Mouse (Mus musculus) C2C12 (cell line): ENCODE measurements around the gene Zfp36. TPM values are rescaled to one million over a fixed set of nuclear protein-coding genes. Genes with fewer than 3 reads are reported as not detected.
A peak's percentile ranks its signal among the peaks of the same experiment; 100 is the strongest.

Experiments used
- H3K27me3 ChIP-seq: one replicate; pipeline ENCODE4 v1.6.1; 2011; ENCODE audit not compliant: control insufficient read depth, insufficient read depth, insufficient read length
- H3K36me3 ChIP-seq: one replicate; pipeline ENCODE4 v1.6.1; 2011; ENCODE audit not compliant: control insufficient read depth, insufficient read depth
- H3K4me3 ChIP-seq: one replicate; pipeline ENCODE4 v1.5.1; 2011; ENCODE audit warnings: mild to moderate bottlenecking, control low read depth; ENCODE audit not compliant: poor library complexity, insufficient read depth, severe bottlenecking
- H3K79me2 ChIP-seq: one replicate; pipeline ENCODE4 v1.6.1; 2011; ENCODE audit not compliant: control insufficient read depth, insufficient read depth
- H3K79me3 ChIP-seq: one replicate; pipeline ENCODE4 v1.6.1; 2011; ENCODE audit warnings: low read depth, control low read depth
- H3ac ChIP-seq: one replicate; pipeline ENCODE3; 2011; ENCODE audit warnings: low read depth; ENCODE audit not compliant: control insufficient read depth, insufficient read length
- CEBPB ChIP-seq: IDR thresholded peaks from one replicate; pipeline ENCODE4 v1.6.1; 2011; ENCODE audit warnings: low read depth, mild to moderate bottlenecking, control low read depth, moderate library complexity
- CTCF ChIP-seq: IDR thresholded peaks from one replicate; pipeline ENCODE4 v1.5.1; 2011; ENCODE audit not compliant: control insufficient read depth, insufficient read depth, insufficient read length
- FOSL1 ChIP-seq: IDR thresholded peaks from one replicate; pipeline ENCODE4 v1.8.0; 2011; ENCODE audit warnings: mild to moderate bottlenecking, low read length; ENCODE audit not compliant: poor library complexity, insufficient read depth, severe bottlenecking
- MAX ChIP-seq: IDR thresholded peaks from one replicate; pipeline ENCODE4 v1.6.1; 2011; ENCODE audit warnings: mild to moderate bottlenecking, control low read depth
- MYOD1 ChIP-seq: IDR thresholded peaks from one replicate; pipeline ENCODE4 v1.6.1; 2011; ENCODE audit warnings: low read depth; ENCODE audit not compliant: control insufficient read depth, insufficient read length
- MYOG ChIP-seq: IDR thresholded peaks from one replicate; pipeline ENCODE4 v1.6.1; 2011; ENCODE audit not compliant: control insufficient read depth, insufficient read length; ENCODE audit errors: extremely low read depth
- USF1 ChIP-seq: IDR thresholded peaks from one replicate; pipeline ENCODE4 v1.6.1; 2011; ENCODE audit warnings: low read depth, mild to moderate bottlenecking, control low read depth, moderate library complexity
- polyA plus RNA-seq: library from polyadenylated mRNA; unstranded; fragments of >200 nt; fragmentation: generic; extraction: Trizol; gene quantifications from one replicate; pipeline ENCODE4 v1.2.1, GENCODE M21; 2012; ENCODE audit warnings: missing spikeins

Gene Zfp36
- polyA plus RNA-seq, 1 experiment: 11.2 TPM

DNA sequence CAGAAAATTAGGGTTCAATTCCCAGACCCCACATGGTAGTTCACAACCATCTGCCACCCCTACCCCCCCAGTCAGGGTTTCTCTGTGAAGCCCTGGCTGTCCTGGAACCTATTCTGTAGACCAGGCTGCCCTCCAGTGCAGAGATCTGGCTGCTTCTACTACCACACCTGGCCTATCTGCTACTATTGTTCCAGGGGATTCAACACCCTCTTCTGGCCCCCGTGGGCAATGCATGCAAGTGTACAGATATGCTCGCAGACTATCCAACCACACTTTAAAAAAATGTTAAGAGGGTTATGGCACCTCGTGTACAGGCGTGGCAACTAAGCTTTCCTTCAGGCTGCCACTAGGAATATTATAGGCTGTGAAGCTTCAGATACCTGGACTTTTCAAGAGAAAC, 32.8 kb upstream of the Zfp36 start:
- Histone ChIP-seq H3K4me3 (no peak overlapping the region), H3K27me3 (no peaks in the 10 kb centered on the region), H3ac (no peak overlapping the region), H3K79me3 (no peaks in the 10 kb centered on the region), H3K36me3 (peaks cover 42% of the 10 kb centered on the region), H3K79me2 (no peaks in the 10 kb centered on the region)
- TF ChIP-seq USF1 (no peak), MAX (no peak), CEBPB (no peak), FOSL1 (no peak), MYOG (no peak), CTCF (no peak), MYOD1 (no peak)

DNA sequence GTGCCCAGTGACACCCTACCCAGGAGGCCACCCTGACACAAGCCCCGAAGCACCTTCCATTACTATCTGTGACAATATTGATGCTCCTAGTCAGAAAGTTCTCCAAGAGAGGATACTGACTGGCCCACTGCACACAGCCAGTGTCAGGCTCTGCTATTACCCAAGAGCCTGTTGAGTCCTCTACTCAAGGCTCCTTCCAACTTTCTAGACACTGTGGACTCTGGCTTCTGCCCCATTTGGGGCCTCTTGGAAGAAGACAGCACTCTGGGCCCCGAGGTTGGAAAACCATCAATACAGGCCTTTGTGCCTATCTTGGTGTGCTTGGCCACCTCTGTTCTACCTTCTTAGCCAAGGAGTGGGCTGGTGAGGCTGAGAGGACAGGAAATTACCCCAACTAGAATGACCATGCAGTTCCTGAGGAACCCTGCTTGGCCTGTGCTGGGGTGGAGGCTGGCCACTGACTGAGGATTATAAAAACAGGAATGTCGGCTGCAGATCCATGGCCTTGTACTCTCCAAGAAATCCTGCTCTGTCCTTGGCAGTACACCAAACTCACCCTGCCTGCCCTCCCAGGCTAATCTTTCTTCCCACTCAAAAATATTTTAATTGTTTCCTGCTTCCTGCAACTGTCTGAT, 30.9 kb upstream of the Zfp36 start:
- no peak for TF ChIP-seq MYOD1
- no peak for TF ChIP-seq CTCF
- TF ChIP-seq CEBPB: no peak
- H3K79me2 ChIP-seq: no peaks in the 10 kb centered on the region
- no peaks in the 10 kb centered on the region for H3K79me3 ChIP-seq
- no peaks in the 10 kb centered on the region for H3K27me3 ChIP-seq
- H3K4me3 ChIP-seq: no peak overlapping the region
- no peak overlapping the region for H3ac ChIP-seq
- H3K36me3 ChIP-seq: peaks cover 42% of the 10 kb centered on the region

DNA sequence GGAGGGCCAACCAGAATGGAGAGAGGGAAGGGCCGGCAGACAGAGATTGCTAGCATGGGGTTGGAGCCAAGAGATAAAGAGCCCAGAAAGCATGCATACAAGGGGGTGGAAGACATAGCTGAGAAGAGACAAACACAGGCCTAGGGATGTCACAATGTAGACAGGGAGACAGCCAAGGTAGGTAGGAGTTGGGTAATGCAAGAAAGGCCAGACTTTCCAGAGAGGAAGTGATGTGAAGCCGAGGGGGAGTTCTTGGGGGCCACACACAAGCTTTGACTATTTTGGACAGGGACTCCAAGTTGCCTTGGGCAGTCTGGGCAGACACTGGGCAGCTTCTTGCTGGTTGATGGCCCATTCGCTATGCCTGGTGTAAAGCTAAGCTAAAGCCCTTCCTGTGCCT, 21.9 kb upstream of the Zfp36 start:
- Histone ChIP-seq H3K27me3 (no peaks in the 10 kb centered on the region), H3ac (no peak overlapping the region), H3K79me3 (no peaks in the 10 kb centered on the region), H3K4me3 (no peak overlapping the region), H3K79me2 (no peaks in the 10 kb centered on the region), H3K36me3 (peaks cover 50% of the 10 kb centered on the region)
- TF ChIP-seq MYOG: no peak
- no peak for TF ChIP-seq MAX
- TF ChIP-seq FOSL1: no peak
- TF ChIP-seq CTCF: no peak
- no peak for TF ChIP-seq USF1
- no peak for TF ChIP-seq CEBPB
- no peak for TF ChIP-seq MYOD1

DNA sequence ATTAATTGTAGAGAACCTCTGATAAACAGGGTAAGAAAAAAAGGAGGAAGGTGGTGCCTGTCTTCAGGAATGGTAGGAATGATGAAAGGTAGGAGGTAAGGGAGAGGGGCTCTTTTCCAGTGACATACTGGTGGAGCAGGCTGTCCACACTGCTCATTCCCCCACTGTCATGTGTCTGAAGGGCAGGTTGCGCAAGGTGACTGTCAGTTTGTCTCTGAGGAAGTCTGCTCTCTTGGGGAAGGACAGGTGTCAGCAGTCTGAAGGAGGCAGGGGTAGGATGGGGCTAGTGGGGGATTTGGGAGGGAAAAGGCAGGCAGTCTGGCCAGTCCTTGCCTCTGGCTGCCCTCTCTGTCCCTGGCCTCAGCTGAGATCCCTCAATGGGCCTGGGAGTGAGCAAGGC, 21.0 kb upstream of the Zfp36 start:
- peaks cover 50% of the 10 kb centered on the region for H3K36me3 ChIP-seq

DNA sequence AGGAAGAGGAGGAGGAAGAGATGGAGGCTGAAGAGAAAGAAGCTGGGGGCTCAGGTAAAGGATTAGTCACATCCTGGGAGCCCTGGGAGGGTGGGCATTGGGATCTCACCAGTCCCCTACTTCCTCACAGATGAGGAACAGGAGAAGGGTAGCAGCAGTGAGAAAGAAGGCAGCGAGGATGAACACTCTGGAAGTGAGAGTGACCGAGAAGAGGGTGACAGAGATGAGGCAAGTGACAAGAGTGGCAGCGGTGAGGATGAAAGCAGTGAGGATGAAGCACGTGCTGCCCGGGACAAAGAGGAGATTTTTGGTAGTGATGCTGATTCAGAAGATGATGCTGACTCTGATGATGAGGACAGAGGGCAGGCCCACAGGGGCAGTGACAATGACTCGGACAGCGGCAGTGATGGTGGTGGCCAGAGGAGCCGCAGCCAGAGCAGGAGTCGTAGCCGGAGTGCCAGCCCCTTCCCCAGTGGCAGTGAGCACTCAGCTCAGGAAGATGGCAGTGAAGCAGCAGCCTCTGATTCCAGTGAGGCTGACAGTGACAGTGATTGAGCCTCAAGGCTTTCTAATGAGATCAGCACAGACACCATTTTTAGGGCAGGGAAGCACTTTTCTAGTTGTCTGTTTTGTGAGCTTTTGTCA, 18.8 kb upstream of the Zfp36 start:
- TF ChIP-seq USF1: no peak
- no peak for TF ChIP-seq MAX
- TF ChIP-seq MYOG: no peak
- no peaks in the 10 kb centered on the region for H3K27me3 ChIP-seq
- peaks cover 8% of the 10 kb centered on the region for H3K79me2 ChIP-seq
- H3K4me3 ChIP-seq: no peak overlapping the region
- H3K36me3 ChIP-seq: peaks cover 42% of the 10 kb centered on the region
- H3K79me3 ChIP-seq: peaks cover 6% of the 10 kb centered on the region
- H3ac ChIP-seq: no peak overlapping the region

More for the DNA sequence above, 21.0 kb upstream of the Zfp36 start:
- Histone ChIP-seq H3K79me2 (no peaks in the 10 kb centered on the region), H3K27me3 (no peaks in the 10 kb centered on the region), H3K79me3 (no peaks in the 10 kb centered on the region), H3ac (no peak overlapping the region), H3K4me3 (no peak overlapping the region)
- TF ChIP-seq MYOD1 (no peak), CEBPB (peak; percentile 37)

DNA sequence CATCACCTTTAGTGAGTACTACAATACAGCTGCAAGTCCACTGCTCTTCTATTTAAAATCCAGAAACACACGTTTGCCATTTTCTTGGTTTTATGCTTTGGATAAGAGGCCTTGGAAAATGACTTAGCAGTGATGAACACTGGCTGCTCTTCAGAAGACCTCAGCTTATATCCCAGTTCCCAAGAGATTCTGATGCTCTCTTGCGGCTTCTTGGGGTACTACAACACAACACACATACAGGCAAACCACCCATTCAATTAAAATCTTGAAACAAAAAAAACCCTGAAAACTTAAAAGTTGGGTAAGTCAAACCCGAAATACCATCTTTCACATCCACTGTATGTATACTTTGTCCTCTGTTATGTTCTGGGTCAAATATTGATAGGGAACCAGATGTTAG, 17.9 kb upstream of the Zfp36 start:
- peaks cover 16% of the 10 kb centered on the region for H3K79me2 ChIP-seq
- H3K36me3 ChIP-seq: peaks cover 36% of the 10 kb centered on the region
- no peak for TF ChIP-seq CEBPB
- TF ChIP-seq MYOD1: no peak
- no peak for TF ChIP-seq MAX
- TF ChIP-seq CTCF: no peak
- TF ChIP-seq MYOG: no peak
- no peak for TF ChIP-seq USF1
- no peak for TF ChIP-seq FOSL1
- H3K4me3 ChIP-seq: no peak overlapping the region
- H3K27me3 ChIP-seq: no peaks in the 10 kb centered on the region
- no peak overlapping the region for H3ac ChIP-seq
- H3K79me3 ChIP-seq: peaks cover 10% of the 10 kb centered on the region
